Mouse (Mus musculus): ENCODE results near the gene BC030870.
A peak's percentile ranks its signal among the peaks of the same experiment; 100 is the strongest.
"Not testable (repeated sequence)": the region's sequence is repeated elsewhere in the genome, so short reads cannot be mapped to it uniquely, and the experiment has no call there.

Gene BC030870

DNA sequence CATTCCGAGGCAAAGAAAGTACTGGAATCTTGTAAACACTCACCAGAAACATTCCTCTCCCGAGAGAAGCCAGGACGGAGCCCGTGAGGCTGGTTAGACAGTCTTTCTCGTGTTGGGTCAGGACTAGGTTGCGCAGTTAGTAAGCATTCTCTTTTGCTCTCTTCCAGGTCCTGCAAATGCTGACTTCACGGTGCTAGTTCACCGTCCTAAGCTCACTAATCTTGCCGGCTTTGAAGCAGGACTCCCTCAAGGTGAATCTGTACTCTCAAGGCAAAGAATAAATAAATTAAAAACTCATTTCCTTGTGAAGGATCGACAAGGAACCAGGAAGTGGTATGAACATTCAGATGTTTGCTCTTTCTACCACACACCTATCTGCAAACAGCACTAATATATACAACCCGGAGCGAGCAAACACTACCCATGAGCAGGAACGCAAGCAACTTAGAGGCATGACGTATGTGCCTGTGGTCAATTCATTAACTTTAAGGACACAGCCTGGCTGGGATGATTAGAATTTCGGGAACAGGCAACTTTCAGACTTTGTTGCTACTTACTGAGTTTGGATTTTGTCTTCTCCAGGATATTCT is at the start of gene BC030870:
Gene BC030870 (minus strand): TSS at position 365 of the 590 bp plus-strand sequence.
- no peak for DNase-seq (ENCODE audit: low spot score)

DNA sequence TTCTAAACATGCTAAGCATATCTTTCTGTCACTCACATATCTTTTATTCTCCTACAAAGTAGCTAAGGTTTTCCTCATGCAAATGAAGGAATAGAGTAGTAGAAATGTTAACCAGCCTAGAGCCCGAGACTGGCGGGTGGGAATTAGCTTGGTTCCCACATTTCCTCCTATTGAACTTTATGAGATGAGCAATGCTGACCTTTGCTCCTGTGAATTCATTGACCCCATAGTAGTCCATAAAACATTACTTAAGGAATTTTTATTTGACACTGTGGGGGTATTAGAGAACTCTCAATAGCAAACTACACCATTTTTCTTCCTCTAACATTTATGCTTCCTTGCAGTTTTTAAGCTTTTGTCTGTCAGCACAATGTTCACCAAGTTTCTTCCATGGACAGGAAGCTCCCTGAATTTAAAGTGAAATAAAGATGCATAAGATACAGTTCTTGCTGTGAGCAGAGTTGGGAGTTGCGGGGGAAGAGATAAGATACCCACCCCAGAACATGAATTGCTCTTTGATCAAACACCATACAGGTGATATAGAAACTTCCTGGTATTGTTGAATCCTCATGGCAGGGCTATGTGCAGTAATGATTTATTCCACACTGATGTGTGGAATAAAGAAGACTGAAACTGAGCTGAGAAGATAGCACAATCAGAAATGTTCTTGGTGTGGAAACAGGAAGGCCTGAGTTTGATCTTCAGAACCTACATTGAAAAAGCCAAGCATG is 45.5 kb upstream of the BC030870 start:
- no peak for DNase-seq (ENCODE audit: low spot score)

DNA sequence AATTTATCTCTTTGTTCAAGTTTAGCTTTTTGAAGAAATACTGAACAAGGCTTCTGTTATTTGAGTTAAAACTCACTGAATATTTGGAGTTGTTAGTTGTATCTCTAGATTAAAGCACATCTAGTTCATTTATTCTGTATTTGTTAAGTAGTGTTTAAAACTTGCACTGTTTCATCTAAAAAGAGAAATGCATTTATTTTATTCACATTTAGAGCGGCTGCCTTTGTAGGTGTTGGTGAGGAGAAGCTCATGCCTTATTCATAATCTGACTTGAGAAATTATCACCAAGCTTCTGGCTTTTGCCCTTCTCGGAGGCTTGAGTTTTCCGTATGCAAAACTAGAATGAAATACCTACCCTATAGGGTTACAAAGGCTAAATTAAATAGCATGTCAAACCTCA is 39.8 kb upstream of the BC030870 start:
- no peak for DNase-seq (ENCODE audit: low spot score)

DNA sequence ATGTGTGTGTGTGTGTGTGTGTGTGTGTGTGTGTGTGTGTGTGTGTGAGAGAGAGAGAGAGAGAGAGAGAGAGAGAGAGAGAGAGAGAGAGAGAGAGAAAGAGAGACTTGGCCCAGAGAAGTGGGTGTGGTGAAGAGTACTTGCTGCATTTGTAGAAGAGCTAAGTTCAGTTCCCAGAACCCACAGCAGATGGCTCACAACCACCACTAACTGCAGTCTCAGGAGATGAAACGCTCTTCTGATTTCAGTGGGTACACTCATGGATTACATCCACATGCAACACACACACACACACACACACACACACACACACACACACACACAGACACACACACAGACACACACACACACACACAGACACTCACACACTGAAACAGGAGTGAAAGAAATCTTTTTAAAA is 31.3 kb upstream of the BC030870 start:
- not testable (repeated sequence) for DNase-seq (ENCODE audit: low spot score)

DNA sequence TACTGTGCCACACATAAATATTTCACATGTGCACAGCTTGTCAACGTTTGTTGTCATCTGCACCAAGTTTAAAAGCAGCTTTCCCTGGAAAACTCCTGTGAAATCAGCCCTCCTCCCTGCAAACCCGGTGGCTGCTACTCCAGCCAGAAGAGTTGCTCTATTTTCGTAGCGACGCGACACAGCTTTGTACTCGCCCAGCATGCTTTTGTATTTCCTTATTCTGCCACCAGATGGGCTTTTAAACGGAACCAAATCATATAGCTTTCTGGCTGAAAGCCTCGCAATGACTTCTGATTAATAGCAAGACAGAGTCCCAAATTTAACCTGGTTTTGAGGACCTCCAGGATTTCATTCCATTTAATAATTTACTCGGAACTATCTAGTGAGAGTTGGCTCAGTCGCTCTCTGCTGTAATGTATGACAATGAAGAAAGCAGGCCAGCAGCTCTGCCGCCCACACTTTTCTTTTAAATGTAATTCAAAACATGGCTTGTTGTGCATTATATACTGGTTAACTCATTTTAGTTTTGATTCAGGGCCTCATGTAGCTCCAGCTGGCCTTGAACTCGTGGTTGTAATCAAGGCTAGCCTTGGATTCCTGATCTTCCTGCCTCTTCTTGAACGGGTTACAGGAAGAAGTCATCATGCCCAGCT is 29.9 kb upstream of the BC030870 start:
- DNase-seq (ENCODE audit: low spot score), result no peak

DNA sequence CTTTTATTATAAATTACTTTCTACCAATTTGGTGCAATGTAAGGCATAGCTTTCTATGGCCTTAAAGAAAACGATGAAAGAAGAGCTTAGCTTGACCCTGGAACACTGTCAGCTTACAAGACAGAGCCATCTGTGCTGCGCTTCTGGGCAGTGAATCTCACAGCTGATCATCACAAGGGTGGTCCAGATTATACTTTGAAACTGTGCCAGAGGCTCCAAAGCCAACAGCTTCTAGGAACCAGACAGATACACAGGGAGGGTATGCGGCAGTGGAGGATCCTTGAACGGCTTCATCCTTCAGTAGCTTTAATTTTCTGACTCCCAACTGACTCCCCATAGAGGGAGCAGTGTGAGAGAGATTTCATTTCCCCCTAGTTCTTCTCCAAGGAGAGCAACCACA is 28.5 kb upstream of the BC030870 start:
- no peak for DNase-seq (ENCODE audit: low spot score)

DNA sequence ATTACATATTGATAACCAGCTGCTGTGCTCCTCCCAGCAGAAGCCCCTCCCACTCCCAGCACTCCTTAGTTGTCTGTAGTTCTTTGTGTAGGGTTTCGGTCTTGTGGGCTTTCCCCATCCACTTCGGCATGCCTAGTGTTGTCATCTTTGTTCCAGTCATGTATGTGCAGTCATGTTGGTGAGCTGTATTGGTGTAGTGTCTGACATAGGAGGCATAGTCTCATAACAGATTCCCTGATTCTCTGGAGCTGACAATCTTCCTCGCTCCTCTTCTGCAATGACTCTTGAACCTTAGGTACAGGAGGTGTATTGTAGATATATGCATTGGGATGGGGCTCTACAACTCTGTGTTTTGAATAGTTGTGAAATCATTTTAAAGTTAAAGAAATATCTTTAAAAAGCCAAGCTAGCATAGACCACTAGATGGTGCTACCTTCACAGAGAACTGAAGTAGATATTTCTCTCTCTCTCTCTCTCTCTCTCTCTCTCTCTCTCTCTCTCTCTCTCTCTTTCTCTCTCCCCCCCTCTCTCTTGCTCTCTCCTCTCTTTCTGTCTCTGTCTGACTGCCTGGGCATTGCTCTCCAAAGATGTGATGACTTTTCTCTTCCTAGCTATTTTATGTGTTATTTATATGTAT is 9.6 kb upstream of the BC030870 start:
- no peak for DNase-seq (ENCODE audit: low spot score)

DNA sequence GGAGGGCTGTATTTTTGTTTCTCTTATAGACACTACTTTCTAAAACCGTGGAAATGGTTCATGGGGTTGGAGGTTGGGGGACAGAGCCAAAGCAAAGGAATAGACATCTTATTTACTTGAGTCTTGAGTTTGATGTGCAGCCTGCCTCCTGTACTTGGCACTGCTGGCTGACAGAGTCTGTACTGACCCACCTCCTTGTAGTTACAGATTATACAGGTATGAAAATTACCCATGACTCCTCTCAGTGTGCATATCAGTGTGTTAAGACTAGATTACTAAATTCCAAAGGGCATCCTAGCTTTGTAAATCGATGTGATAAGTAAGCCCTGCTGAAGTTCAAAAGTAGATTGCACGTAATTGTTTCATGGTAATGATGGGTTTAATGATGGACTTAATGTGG is 2.9 kb downstream of the BC030870 start:
- DNase-seq (ENCODE audit: low spot score), result no peak

DNA sequence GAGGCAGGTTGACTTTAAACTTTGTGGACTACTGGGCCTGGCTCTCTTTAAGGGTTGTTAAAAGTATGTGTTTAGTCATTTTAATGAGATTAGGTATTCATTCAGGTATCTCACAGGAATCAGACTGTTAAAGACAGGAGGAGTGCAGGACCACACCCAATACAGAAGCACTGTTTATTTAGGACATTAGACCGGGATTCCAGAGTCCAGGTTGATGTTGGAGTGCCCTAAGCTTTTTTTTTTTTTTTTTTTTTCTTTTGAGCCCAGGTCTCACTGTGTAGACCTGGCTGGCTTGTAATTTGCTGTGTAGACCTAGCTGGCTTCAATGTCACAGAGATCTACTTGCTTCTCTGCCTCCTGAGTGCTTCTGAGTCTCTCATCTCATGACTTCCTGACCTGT is 3.3 kb downstream of the BC030870 start:
- no peak for DNase-seq (ENCODE audit: low spot score)

DNA sequence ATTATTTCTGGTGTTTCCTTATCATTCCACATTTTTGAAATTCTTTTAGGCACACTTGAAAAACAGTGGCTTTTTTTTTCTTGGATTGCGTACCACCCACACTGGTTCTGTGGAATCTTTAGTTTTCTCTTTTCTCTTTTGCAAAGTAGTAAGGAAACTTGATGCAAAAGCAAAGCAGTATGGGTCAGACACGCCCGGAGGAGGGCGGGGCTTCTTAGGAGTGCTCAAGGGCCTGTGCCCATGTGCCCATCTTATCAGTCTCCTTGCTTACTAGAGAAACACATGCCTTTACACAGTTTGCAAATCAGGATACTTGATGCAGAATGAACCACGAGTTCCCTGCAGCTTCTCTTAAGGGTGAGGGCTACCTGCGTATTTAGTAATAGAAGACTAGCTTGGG is 17.3 kb downstream of the BC030870 start:
- no peak for DNase-seq (ENCODE audit: low spot score)

DNA sequence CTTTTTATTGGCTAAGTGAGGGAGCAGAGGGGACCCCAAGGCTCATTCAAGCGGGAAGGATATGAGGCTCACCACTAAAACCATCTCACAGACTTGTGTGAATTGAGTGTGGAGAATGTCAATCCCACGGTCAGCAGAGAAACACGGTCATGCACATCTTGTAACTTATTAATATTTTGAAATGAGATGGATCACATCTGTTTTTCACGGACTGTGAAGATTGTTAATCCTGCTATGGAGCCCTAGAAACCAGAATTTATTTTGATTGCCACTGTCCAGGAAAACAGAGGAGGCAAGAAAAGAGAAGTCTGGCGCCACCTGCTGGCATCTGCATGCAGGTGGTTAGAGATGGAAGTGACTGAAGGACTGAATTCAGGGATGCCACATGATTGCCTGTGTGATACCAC is 19.1 kb downstream of the BC030870 start:
- DNase-seq (ENCODE audit: low spot score), result peak; percentile 38

DNA sequence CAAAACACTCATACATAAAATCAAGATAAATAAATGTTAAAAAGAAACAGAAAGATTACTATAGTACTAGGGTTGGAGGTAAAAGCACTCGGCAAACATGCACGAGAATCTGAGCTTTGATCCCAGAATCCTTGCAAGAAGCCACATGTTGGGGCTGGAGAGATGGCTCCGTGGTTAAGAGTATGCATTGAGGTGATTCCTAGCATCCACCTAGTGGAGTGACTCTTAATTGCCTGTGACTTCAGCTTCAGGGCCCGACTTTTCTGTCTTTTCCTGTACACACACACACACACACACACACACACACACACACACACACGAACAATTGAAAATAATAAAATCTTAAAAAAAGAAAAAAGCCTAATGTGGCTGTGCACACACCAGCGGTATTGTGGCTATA is 20.4 kb downstream of the BC030870 start:
- DNase-seq (ENCODE audit: low spot score), result no peak

DNA sequence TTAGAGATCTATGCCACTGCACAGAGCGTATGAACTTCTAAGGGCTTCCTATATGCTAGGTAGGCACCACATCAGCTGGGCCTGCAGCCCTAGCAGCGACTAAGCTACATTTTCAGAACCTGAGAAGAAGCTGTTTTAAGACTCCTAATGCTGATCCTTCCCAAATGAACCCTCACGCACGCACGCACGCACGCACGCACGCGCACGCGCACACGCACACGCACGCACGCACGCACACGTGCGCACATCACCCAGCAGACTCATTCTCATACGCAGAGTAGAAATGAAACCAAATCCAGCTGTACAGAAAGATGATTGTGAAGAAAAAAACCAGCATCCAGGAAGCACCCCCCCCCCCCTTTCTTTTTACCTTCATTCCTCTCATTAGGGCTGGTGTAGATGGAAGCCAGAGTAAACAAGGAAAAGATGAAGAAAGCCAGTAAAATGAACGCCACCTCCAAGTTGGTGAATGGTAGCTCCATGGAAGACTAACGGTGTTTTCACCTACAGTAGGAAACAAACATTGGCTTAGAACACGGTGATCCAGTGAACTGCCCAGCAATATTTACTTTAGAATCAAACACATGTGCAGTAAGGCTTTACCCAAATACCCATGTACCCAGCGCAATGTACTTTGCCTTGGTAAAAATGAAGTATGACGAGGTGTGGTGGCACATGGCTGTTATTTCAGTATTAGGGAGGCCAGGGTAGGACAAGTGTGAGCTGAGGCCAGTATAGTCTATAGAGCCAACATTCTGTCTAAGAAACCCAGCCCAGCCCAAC is 21.2 kb downstream of the BC030870 start:
- DNase-seq (ENCODE audit: low spot score), result no peak

DNA sequence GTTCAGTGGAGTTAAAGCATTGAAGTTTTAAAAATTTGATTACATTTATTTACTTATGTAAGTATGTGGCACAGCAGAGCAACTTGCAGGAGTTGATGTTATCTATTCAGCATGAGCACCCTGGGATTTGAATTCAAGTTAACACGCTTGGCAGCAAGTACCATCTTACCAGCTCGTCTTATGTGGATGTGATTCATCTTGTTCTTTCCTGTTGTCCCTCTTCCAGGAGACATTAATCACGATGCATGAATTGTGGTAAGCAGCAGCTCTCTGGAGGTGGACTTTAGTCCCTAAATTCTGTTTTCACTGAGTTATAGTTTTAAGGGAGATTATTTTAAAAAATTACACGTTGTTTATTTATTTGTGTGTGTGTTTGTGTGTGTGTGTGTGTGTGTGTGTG is 25.3 kb downstream of the BC030870 start:
- no peak for DNase-seq (ENCODE audit: low spot score)

DNA sequence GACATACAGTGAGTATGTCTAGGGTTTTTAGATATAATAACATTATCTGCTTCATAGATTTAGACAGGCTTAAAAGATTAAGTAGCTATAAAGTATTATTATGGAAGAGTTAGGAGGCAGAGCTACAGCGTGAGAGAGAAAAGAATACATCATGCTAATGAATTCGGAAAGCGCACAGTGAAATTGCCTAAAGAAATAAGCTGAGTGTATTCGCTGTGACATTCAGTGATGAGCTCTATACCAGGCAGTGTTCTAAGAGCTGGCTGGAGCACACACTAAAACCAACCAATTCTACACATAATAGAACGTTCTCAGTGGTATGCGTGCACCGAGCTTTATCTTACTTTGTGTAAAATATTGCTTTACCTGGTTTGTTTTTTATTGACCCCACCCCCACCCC is 25.7 kb downstream of the BC030870 start:
- DNase-seq (ENCODE audit: low spot score), result no peak

DNA sequence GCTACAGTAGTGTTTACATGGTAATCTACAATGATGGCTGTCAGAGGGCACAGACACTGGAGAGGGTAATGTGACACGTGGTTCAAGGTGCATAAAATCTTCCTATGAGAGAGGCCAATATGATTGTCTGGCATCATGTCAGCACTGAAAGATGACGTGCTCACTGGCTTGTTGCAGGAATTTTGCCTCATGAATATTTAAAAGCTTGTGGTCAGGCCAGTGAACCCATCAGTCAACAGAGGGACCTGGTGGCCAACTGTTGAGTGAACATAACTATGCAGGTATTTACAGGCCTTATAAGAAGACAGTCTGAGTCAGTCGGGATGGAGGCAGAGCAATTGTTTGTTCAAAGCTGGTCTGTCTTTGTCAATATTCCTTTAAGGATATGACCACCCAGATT is 29.6 kb downstream of the BC030870 start:
- DNase-seq (ENCODE audit: low spot score), result no peak

DNA sequence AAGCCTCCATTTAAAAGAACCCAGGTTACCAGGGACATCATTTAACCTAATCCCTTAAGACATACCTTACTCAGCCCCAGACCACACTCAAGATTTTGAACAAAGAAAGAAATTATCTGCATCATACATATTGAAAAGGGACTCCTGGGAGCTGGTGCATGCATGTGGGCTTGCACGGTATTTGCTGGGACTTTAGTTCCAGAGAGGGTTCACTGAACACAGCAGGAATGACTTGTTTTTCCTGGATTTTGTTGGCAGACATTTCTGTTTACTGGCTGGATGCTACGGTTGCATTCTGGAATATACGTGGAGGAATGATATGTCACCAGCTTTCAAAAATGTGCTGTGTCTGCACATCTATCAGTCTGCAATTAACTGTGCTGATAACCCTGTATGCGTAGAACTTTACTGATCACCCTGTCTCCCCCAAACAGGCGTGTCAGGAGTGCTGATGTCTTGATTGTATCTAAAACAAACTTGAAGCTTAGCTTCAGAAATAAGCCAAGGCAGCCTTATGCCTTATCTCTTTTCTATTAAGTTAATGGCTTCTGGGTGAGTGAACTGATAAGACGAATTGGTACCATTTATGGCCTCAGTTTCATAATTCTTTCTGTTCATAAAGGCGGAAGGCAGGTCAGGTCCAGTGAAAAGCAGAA is 31.5 kb downstream of the BC030870 start:
- no peak for DNase-seq (ENCODE audit: low spot score)

DNA sequence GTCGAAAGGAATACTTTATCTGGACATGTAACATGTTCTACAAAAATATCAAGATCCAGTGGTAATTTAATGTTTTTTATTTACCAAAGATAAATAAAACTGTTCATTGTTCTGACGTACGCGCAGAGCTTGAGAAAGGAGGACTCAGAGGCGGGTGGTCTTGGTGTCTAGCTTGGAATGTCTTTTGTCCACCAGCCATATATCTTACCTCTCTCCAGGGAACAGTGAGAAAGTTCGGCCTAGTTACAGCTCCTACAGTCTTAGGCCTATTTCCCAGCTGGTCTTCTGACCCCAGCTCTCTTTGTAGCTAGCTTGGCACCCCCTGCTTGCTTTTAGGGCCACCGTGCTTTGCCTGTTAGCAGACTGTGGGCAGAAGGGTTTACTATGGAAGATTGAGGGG is 39.6 kb downstream of the BC030870 start:
- DNase-seq (ENCODE audit: low spot score), result no peak

DNA sequence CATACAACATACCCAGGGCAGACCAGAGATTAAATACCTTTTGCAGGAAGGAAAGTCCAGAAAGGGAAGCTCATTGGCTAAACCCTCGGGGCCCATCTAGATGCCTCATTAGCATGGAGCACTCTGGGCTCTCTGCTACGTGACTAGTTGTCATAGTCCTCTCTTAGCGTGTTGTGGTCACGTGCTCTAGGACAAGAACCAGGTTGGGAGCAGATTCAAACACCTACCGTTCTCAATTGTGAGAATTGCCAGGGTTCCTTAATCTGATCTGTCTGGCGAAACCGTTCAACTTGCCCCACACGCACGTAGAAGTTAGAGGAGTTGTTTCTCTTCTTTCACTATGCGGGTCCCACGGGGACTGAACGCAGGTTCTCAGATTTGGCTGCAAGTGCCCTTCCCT is 41.2 kb downstream of the BC030870 start:
- no peak for DNase-seq (ENCODE audit: low spot score)

DNA sequence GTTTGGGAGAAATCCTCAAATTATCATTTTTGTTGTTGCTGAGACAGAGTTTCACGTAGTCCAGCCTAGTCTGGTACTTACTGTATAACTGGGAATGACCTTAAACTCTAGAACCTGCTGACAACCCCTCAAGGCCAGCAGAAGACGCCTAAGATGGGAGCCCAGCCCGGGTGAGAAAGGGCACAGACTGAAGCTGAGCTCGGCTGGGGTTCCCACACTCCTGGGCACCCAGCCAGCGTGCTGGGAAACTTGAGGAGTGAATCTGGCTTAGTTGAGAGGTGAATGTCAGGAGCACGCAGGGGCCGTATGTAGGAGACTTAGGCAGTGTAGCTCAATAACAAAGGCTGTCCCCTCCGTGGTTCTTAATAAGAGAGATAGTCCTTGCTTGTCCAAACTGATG is 41.7 kb downstream of the BC030870 start:
- no peak for DNase-seq (ENCODE audit: low spot score)

DNA sequence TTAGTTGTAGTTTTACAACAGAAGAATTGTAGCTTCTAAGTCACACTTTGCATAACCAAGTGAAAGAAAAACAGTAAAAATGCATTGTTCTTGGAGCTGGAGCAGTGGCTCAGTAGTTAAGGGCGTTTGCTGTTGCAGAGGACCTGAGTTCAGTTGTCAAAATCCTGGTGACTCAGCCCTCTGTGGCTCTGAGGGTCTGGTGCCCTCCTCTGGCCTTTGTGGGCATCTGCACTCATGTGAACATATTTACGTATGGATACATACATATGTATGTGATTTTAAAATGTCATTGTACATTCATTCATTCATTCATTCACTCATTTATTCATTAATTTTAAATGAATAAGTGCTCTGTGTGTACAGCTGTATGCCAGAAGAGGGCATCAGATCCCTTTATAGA is 43.7 kb downstream of the BC030870 start:
- DNase-seq (ENCODE audit: low spot score), result no peak

DNA sequence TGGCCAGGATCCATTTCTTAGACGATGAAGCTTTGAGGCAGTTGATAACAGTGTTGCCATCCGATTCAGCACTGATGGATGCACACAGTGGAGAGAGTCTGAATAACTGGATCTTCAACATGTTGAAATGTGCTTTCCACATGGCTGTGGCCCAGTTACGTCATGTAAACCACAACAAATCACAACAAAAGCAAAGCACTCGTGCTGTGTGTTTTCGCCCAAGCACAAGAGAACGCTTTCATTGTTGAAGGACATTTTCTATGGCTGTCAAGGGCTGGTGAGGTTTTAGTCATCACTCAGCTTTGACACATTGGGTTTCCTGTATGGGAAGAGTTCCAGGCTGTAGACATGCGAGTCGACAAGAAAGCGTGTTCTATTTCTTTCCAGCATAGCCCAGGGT is 48.6 kb downstream of the BC030870 start:
- DNase-seq (ENCODE audit: low spot score), result no peak
